Mouse (Mus musculus) heart, embryonic 11.5 days (tissue): ENCODE results near the gene Gm7534. TPM values are rescaled to one million over a fixed set of nuclear protein-coding genes. Genes with fewer than 3 reads are reported as not detected.

Experiments used
- ATAC-seq: fragments of 200-750 bp; cut with Nextera tagmentation; replicated peaks from 2 replicates; pipeline ENCODE4 v1.8.0; 2017; ENCODE audit warnings: moderate library complexity; ENCODE audit not compliant: insufficient number of reproducible peaks, low FRiP score, low TSS enrichment
- H3K27ac ChIP-seq: fragments of 300-500 bp; sonication (generic); 2 replicates; pipeline ENCODE4 v1.5.1; 2014; ENCODE audit warnings: mild to moderate bottlenecking, low read depth, low read length
- H3K27me3 ChIP-seq: fragments of 300-500 bp; sonication (generic); 2 replicates; pipeline ENCODE4 v1.6.1; 2014; ENCODE audit warnings: mild to moderate bottlenecking, low read length, mixed read lengths; ENCODE audit not compliant: control insufficient read depth, insufficient read depth
- H3K36me3 ChIP-seq: fragments of 300-500 bp; sonication (generic); 2 replicates; pipeline ENCODE4 v1.6.1; 2014; ENCODE audit warnings: mild to moderate bottlenecking, low read length, moderate library complexity, mixed read lengths; ENCODE audit not compliant: control insufficient read depth, insufficient read depth
- H3K4me1 ChIP-seq: fragments of 300-500 bp; sonication (generic); 2 replicates; pipeline ENCODE4 v1.6.1; 2014; ENCODE audit warnings: low read length; ENCODE audit not compliant: control insufficient read depth, insufficient read depth
- H3K4me2 ChIP-seq: fragments of 300-500 bp; sonication (generic); 2 replicates; pipeline ENCODE4 v1.6.1; 2014; ENCODE audit warnings: mild to moderate bottlenecking, moderate library complexity
- H3K4me3 ChIP-seq: fragments of 300-500 bp; sonication (generic); 2 replicates; pipeline ENCODE4 v1.5.1; 2014; ENCODE audit warnings: low read depth, low read length
- H3K9ac ChIP-seq: fragments of 300-500 bp; sonication (generic); 2 replicates; pipeline ENCODE4 v1.6.1; 2014; ENCODE audit warnings: mild to moderate bottlenecking, low read depth, low read length, moderate library complexity
- H3K9me3 ChIP-seq: fragments of 300-500 bp; sonication (generic); replicated peaks from 2 replicates; pipeline ENCODE4 v1.6.1; 2016; ENCODE audit warnings: low read length; ENCODE audit not compliant: control insufficient read depth
- WGBS: fragments of 180-500 bp; shearing (Covaris S2); extraction: QIAGEN DNeasy Blood & Tissue Kit; methylation state at CpG from one replicate; pipeline ENCODE4 v1.1.7; 2014; ENCODE audit not compliant: insufficient replicate concordance; 5-methylcytosine and 5-hydroxymethylcytosine counted together
- polyA plus RNA-seq: library from polyadenylated mRNA; unstranded; fragments of >200 nt; fragmentation: Nextera tagmentation; extraction: Ambion mirVana; gene quantifications from 2 replicates; pipeline ENCODE4 v1.2.1, GENCODE M21; 2014

Gm7534 gene
- not detected in 2 replicates for polyA plus RNA-seq

DNA sequence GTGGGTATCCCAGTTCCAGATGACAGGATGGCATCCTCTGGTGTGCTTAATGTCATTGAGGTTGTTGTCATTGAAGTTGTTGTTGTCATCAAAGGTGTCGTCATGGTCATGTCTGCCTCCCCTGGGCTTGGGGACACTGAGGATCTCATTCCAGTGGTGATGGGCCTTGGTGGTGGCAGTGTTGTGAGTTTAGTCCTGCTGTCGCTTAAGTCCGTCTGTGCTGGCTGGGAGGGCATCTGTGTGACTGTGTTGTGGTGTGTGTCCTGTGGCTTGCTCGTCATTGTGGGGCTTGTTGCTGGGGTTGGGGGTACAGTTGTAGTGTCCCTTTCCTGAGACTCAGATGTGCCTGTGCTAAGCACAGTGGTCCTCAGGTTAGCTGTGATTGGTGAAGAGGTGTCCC lies at the start of gene Gm7534:
Gene Gm7534, minus strand, starts transcription at position 101 of the 400 bp plus-strand sequence.
- Histone ChIP-seq H3K9me3 (no peaks in the 10 kb centered on the region), H3K4me2 (no peak within 1 kb of the TSS), H3K36me3 (no peaks in the 10 kb centered on the region), H3K9ac (no peak within 1 kb of the TSS), H3K27me3 (no peaks in the 10 kb centered on the region), H3K4me1 (no peaks in the 10 kb centered on the region), H3K4me3 (no peak within 1 kb of the TSS), H3K27ac (no peak within 1 kb of the TSS)
- ATAC-seq, result no peak
- WGBS, result 81% methylated on average over 4 of the region's 4 CpGs

DNA sequence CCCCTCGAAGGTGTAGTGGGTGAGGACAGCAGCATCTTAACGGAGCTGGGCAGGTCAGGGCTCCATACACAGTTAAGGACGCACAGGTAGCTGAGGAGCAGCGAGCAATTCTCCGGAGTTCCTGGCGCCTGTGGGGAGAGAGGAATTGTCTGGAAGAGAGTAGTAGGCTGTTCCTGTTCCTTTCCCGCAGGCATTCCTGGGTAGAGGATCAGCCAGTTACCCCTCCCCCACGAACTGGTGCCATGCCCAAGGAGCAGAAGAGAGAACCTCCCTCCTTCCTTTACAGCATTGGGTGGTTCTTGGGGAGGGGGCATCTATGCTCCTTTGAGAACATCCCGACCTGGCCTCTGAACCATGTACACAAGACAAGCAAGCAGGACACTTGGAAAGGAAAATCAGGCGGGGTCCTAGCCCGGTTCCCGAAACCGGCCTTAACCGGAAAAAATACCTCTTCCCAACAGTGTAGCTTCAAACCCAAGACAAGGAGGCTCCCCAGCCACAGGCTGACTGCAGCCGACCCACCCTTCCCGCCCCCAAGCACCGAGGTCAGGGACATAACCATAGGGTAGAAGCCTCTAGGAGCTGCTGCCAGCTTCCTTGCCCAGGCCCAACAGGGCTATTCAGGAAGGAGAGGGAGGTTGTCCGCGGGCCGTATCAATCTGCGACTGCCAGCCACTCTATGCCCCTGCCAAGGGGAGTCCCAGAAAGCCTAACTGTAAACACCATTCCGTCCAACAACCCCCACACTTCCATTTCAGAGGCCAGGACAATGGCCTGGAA lies 49.5 kb upstream of the Gm7534 start:
- no peaks in the 10 kb centered on the region for H3K9me3 ChIP-seq
- peaks cover 52% of the 10 kb centered on the region for H3K27me3 ChIP-seq
- WGBS, result 12% methylated on average over 22 of the region's 22 CpGs
- no peaks in the 10 kb centered on the region for H3K36me3 ChIP-seq
- H3K27ac ChIP-seq, result peak overlapping the region; percentile 46
- ATAC-seq, result no peak
- peak overlapping the region; percentile 80 for H3K4me2 ChIP-seq
- peaks cover 61% of the 10 kb centered on the region for H3K4me1 ChIP-seq
- peak overlapping the region; percentile 53 for H3K9ac ChIP-seq
- H3K4me3 ChIP-seq, result peak overlapping the region; percentile 53

DNA sequence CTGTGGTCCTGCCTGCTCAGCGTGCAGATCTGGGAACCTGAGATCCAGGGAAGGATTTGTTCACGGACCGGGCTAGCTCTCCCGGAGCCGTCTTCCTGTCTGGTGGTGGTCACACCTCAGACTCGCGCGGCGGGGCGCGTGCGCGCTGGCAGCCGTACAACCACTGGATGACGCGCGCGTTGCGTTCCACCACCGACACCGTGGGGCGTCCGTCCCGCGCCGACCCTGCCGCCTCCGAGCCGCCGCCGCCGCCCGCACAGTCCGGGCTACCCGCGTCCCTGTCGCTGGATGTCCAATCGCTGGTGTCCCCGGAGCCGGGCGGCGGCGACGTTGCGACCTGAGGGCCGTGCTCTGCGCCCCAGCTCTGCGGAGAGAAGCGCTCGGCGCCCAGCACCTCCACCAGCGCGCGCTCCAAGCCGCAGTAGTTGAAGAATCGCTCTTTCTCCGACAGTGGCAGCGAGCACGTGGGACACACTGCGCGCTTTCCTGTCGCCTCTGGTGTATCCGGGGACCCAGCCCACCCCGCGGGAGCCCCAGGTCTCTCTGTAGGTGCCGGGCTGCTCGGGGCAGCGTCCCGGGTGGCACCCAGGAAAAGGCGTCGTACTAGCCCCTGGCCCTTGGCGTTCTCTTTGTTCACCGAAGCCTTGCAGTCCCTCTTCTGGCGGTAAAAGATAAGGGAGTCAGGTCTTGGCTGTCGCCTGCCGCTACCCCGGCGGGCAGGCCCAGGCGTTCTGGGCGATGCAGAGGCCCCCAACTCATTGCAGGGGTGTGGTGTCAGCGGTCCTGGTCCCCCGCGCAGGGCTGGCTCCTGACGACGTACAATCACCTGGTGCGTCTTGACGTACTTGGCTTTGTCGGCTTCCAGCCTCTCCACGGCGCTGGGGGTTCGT lies 48.7 kb upstream of the Gm7534 start:
- Histone ChIP-seq H3K36me3 (no peaks in the 10 kb centered on the region), H3K9me3 (no peaks in the 10 kb centered on the region), H3K4me1 (peaks cover 53% of the 10 kb centered on the region), H3K9ac (peak overlapping the region; percentile 53), H3K27ac (peak overlapping the region; percentile 41; the same call in 1 of the 2 replicates), H3K27me3 (peaks cover 59% of the 10 kb centered on the region), H3K4me3 (peak overlapping the region; percentile 53), H3K4me2 (peak overlapping the region; percentile 80)
- ATAC-seq, result no peak
- 1% methylated on average over 91 of the region's 91 CpGs for WGBS

GRCm38 (mm10) chr4:134250930-134251240 lies 48.1 kb upstream of the Gm7534 start:
- Histone ChIP-seq H3K27ac (no peak overlapping the region), H3K9me3 (no peaks in the 10 kb centered on the region), H3K9ac (peak overlapping the region; percentile 53), H3K4me2 (peak overlapping the region; percentile 80), H3K36me3 (no peaks in the 10 kb centered on the region), H3K4me1 (peaks cover 47% of the 10 kb centered on the region), H3K4me3 (peak overlapping the region; percentile 53), H3K27me3 (peaks cover 62% of the 10 kb centered on the region)
- 20% methylated on average over 10 of the region's 10 CpGs for WGBS
- ATAC-seq, result no peak

GRCm38 (mm10) chr4:134250116-134250929 lies 47.5 kb upstream of the Gm7534 start:
- no peaks in the 10 kb centered on the region for H3K36me3 ChIP-seq
- no peak for ATAC-seq
- H3K27ac ChIP-seq, result no peak overlapping the region
- WGBS, result 13% methylated on average over 27 of the region's 27 CpGs
- peak overlapping the region; percentile 53 for H3K4me3 ChIP-seq
- peak overlapping the region; percentile 80 for H3K4me2 ChIP-seq
- H3K9ac ChIP-seq, result no peak overlapping the region
- no peaks in the 10 kb centered on the region for H3K9me3 ChIP-seq
- H3K27me3 ChIP-seq, result peaks cover 62% of the 10 kb centered on the region
- peaks cover 45% of the 10 kb centered on the region for H3K4me1 ChIP-seq

DNA sequence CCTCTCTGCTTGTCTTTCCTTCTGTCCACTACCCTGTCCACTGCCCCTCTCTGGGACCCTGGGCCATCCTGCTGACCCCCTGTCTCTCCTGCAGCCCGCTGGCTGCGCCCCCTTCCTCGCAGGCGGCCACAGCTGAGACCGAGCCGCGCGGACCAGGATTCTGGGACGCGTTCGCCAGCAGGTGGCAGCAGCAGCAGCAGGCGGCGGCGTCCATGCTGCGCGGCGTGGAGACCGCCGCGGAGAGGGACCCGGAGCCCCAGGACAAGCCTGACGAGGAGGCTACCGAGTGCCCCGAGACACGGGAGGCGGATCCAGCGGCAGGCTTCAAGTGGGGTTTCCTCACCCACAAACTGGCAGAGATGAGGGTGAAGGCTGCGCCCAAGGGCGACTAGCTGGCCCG lies 46.8 kb upstream of the Gm7534 start:
- no peak overlapping the region for H3K27ac ChIP-seq
- H3K9ac ChIP-seq, result peak overlapping the region; percentile 29; the same call in 1 of the 2 replicates
- H3K9me3 ChIP-seq, result no peaks in the 10 kb centered on the region
- no peaks in the 10 kb centered on the region for H3K36me3 ChIP-seq
- 1% methylated on average over 30 of the region's 30 CpGs for WGBS
- H3K4me3 ChIP-seq, result peak overlapping the region; percentile 33
- H3K4me2 ChIP-seq, result peak overlapping the region; percentile 80
- peaks cover 56% of the 10 kb centered on the region for H3K27me3 ChIP-seq
- ATAC-seq, result 0 out of 2 replicates have a peak, but pooled peaks have one; percentile 12
- peaks cover 47% of the 10 kb centered on the region for H3K4me1 ChIP-seq

DNA sequence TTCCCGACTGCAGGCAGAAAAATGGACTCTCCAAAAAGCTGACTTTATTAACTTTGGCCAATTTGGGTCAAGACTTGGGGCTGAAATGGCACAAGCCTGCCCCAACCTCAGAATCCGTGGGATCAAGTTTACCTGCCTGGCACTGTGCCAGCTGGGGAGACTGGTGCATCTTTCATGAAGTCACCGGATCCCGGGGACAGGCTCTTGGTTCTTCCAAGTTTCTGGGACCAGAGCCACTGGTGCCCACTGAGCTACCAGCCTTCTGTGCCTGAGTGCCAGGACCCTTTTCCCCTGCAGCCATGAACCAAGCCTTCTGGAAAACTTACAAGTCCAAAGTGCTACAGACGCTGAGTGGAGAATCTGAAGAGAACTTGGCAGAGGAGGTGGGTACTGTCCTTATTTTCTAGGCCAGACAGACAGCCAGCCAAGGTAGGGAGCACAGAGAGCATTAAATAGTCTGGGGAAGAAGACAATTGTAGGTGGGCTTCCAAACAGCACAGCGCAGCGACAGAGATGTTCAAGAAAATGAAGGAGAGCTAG lies 44.0 kb upstream of the Gm7534 start, which contains the start of gene Gm30191:
Gene Gm30191, plus strand, starts transcription at position 217 of the 540 bp plus-strand sequence.
- no peak within 1 kb of the TSS for H3K9ac ChIP-seq
- H3K27me3 ChIP-seq, result peaks cover 43% of the 10 kb centered on the region
- no peaks in the 10 kb centered on the region for H3K9me3 ChIP-seq
- 69% methylated on average over 7 of the region's 7 CpGs for WGBS
- peaks cover 26% of the 10 kb centered on the region for H3K4me1 ChIP-seq
- no peak within 1 kb of the TSS for H3K27ac ChIP-seq
- no peak for ATAC-seq
- H3K4me3 ChIP-seq, result peak within 1 kb of the TSS; percentile 87
- no peaks in the 10 kb centered on the region for H3K36me3 ChIP-seq
- H3K4me2 ChIP-seq, result peak within 1 kb of the TSS; percentile 97

DNA sequence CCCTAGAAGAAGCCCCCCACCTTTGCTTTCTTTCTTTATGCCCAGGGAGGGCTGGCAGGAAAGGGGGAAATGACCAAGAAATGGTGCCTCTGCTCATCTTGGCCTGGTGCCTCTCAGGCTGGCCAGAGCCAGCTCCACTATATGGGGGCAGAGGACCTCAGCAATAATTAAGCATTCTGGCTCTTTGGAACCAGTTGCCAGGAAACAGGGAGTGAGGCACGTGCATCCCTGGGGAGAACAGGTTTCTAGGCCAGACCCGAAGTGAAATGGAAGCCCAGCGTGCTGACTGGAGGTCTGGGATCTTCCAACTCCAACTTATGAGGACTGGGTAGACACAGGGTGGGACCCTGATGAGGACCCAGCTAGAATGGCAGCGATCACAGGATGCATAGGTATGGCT lies 43.5 kb upstream of the Gm7534 start:
- Histone ChIP-seq H3K4me3 (no peak overlapping the region), H3K36me3 (no peaks in the 10 kb centered on the region), H3K9me3 (no peaks in the 10 kb centered on the region), H3K4me1 (peaks cover 20% of the 10 kb centered on the region), H3K27me3 (peaks cover 37% of the 10 kb centered on the region), H3K9ac (no peak overlapping the region), H3K4me2 (no peak overlapping the region), H3K27ac (no peak overlapping the region)
- WGBS, result 56% methylated on average over 4 of the region's 4 CpGs
- ATAC-seq, result no peak
